ENCODE assay signal across 11 mouse cellular contexts in the genomic region with DNA sequence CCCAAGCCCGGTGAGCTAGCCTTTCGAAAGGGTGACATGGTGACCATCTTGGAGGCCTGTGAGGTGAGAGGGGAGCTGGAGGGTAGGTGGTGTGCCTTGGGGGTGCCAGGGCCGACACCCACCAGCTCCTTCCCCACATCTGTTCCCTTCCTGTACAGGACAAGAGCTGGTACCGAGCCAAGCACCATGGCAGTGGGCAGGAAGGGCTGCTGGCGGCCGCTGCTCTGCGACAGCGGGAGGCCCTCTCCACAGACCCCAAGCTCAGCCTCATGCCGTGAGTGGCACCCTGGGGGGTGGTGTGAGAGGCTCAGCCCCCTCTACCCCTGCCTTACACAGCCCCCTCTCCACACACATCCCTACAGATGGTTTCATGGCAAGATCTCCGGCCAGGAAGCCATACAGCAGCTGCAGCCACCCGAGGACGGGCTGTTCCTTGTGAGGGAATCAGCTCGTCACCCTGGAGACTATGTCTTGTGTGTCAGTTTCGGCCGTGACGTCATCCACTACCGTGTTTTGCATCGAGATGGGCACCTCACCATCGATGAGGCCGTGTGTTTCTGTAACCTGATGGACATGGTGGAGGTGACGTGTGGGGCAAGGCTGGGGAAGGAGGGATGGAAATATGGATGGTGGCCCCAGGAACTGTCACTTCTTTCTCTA. TPM values are rescaled to one million over a fixed set of nuclear protein-coding genes. Genes with fewer than 3 reads are reported as not detected.
DNase-seq lines count a peak whose midpoint lies in the region; ATAC-seq and TF ChIP-seq lines count a peak whose summit lies in the region.
"Had no signal": no experiment of that assay in that cellular context is flagged by ENCODE, and none has a peak within 500 bp of the region (broad histone marks: within the 10 kb centered on the region; RNA-seq: fewer than 3 reads in every experiment).

No protein-coding gene starts in this region.

- 48% methylated on average over 21 of the region's 21 CpGs for WGBS in midbrain, embryonic 10.5 days
- 43% methylated on average over 21 of the region's 21 CpGs for WGBS in midbrain, embryonic 15.5 days
- WGBS in forebrain, embryonic 14.5 days: 35% methylated on average over 21 of the region's 21 CpGs
- WGBS in limb, embryonic 14.5 days: 40% methylated on average over 21 of the region's 21 CpGs
- 33% methylated on average over 21 of the region's 21 CpGs for WGBS in heart, adult 2 months

- no peaks in the 10 kb centered on the region for H3K79me2 ChIP-seq in heart, adult 2 months (replicated peaks; ENCODE audit: control insufficient read depth, insufficient read depth, low read length)

- no peak for DNase-seq in midbrain, embryonic 10.5 days (ENCODE audit: low spot score)
- peak; percentile 22 for DNase-seq in forebrain, embryonic 14.5 days (ENCODE audit: low spot score)
- no peak for DNase-seq in limb, embryonic 14.5 days (ENCODE audit: low spot score)
- no peak for DNase-seq in urinary bladder, postnatal 36 days (ENCODE audit: low spot score in 2 of 2)
- DNase-seq in heart, adult 2 months: no peak
- DNase-seq in heart, adult 18-20 months: no peak
- DNase-seq: right cerebral cortex, postnatal 4 days had no signal

- no peak overlapping the region for H3K4me2 ChIP-seq in midbrain, embryonic 15.5 days
- no peak overlapping the region for H3K4me2 ChIP-seq in forebrain, embryonic 14.5 days (ENCODE audit: low read length)
- H3K4me2 ChIP-seq in limb, embryonic 14.5 days (replicated peaks; ENCODE audit: low read depth, low read length, severe bottlenecking): no peak overlapping the region
- H3K4me2 ChIP-seq: liver, embryonic 15.5 days had no signal

- 0 out of 2 replicates have a peak overlapping the region, but pooled peaks have one; percentile 10 for H3K27ac ChIP-seq in midbrain, embryonic 10.5 days (replicated peaks)
- no peak overlapping the region for H3K27ac ChIP-seq in midbrain, embryonic 15.5 days
- no peak overlapping the region for H3K27ac ChIP-seq in forebrain, embryonic 14.5 days (ENCODE audit: low read depth, low read length)
- H3K27ac ChIP-seq in limb, embryonic 14.5 days (replicated peaks; ENCODE audit: low read depth, low read length): no peak overlapping the region
- no peak overlapping the region for H3K27ac ChIP-seq in heart, adult 2 months
- H3K27ac ChIP-seq: heart, embryonic 10.5 days; liver, embryonic 15.5 days had no signal

- H3K27me3 ChIP-seq in midbrain, embryonic 10.5 days (ENCODE audit: low read depth, poor library complexity, severe bottlenecking): peaks cover 69% of the 10 kb centered on the region
- H3K27me3 ChIP-seq in midbrain, embryonic 15.5 days (replicated peaks): peaks cover 31% of the 10 kb centered on the region
- H3K27me3 ChIP-seq in forebrain, embryonic 14.5 days (replicated peaks; ENCODE audit: control insufficient read depth, insufficient read depth, low read length): peaks cover 26% of the 10 kb centered on the region
- H3K27me3 ChIP-seq in limb, embryonic 14.5 days (ENCODE audit: control insufficient read depth, insufficient read depth, low read length): peaks cover 45% of the 10 kb centered on the region
- peaks cover 11% of the 10 kb centered on the region; the same call in 1 of the 2 replicates for H3K27me3 ChIP-seq in heart, adult 2 months (ENCODE audit: control insufficient read depth, insufficient read depth, low read length)

- intact Hi-C loops in heart, adult 2 months (cut with DNase I): no loop called here

- H3K9me3 ChIP-seq in midbrain, embryonic 10.5 days (replicated peaks): peaks cover 7% of the 10 kb centered on the region; the same call in 1 of the 2 replicates
- no peaks in the 10 kb centered on the region for H3K9me3 ChIP-seq in midbrain, embryonic 15.5 days
- 0 out of 2 replicates have a peak, but pooled peaks cover 3% of the 10 kb centered on the region for H3K9me3 ChIP-seq in forebrain, embryonic 14.5 days (replicated peaks; ENCODE audit: control insufficient read depth, low read length)
- 0 out of 2 replicates have a peak, but pooled peaks cover 5% of the 10 kb centered on the region for H3K9me3 ChIP-seq in limb, embryonic 14.5 days (ENCODE audit: control insufficient read depth, low read length)
- H3K9me3 ChIP-seq: heart, embryonic 10.5 days; liver, embryonic 15.5 days had no signal

- no peak for ATAC-seq in midbrain, embryonic 15.5 days (replicated peaks)
- no peak for ATAC-seq in forebrain, embryonic 14.5 days
- ATAC-seq in limb, embryonic 14.5 days (ENCODE audit: low FRiP score, low read depth): 0 out of 2 replicates have a peak, but pooled peaks have one; percentile 23
- ATAC-seq: intestine, postnatal 0 days had no signal

- TF ChIP-seq CTCF in heart, adult 2 months (IDR thresholded peaks at IDR 0.05): no peak

- no peak for TF ChIP-seq POLR2A in limb, embryonic 14.5 days (IDR thresholded peaks at IDR 0.05; ENCODE audit: borderline replicate concordance, extremely low read depth, insufficient read depth, insufficient read length)
- TF ChIP-seq POLR2A in heart, adult 2 months (IDR thresholded peaks at IDR 0.05; ENCODE audit: insufficient read depth, low read depth, low read length): no peak

- no peak for TF ChIP-seq EP300 in heart, adult 2 months (IDR thresholded peaks at IDR 0.05; ENCODE audit: insufficient read depth, low read depth, low read length)

- H3K4me1 ChIP-seq in midbrain, embryonic 10.5 days: peaks cover 33% of the 10 kb centered on the region
- peaks cover 24% of the 10 kb centered on the region for H3K4me1 ChIP-seq in midbrain, embryonic 15.5 days
- peaks cover 2% of the 10 kb centered on the region; the same call in 1 of the 2 replicates for H3K4me1 ChIP-seq in forebrain, embryonic 14.5 days (ENCODE audit: control insufficient read depth, insufficient read depth, low read length)
- H3K4me1 ChIP-seq in limb, embryonic 14.5 days (ENCODE audit: control insufficient read depth, insufficient read depth, low read length): no peaks in the 10 kb centered on the region; the same call in 1 of the 2 replicates
- no peaks in the 10 kb centered on the region for H3K4me1 ChIP-seq in heart, adult 2 months (ENCODE audit: control insufficient read depth, insufficient read depth, low read length)

- peak overlapping the region; percentile 16; the same call in 1 of the 2 replicates for H3K4me3 ChIP-seq in midbrain, embryonic 10.5 days
- H3K4me3 ChIP-seq in midbrain, embryonic 15.5 days: no peak overlapping the region
- no peak overlapping the region for H3K4me3 ChIP-seq in forebrain, embryonic 14.5 days (ENCODE audit: low read depth, low read length)
- H3K4me3 ChIP-seq in limb, embryonic 14.5 days (replicated peaks; ENCODE audit: low read length): no peak overlapping the region
- no peak overlapping the region for H3K4me3 ChIP-seq in heart, adult 2 months
- H3K4me3 ChIP-seq: heart, embryonic 10.5 days; liver, embryonic 15.5 days had no signal

- H3K36me3 ChIP-seq in midbrain, embryonic 10.5 days: peaks cover 41% of the 10 kb centered on the region
- H3K36me3 ChIP-seq in midbrain, embryonic 15.5 days (replicated peaks): no peaks in the 10 kb centered on the region; the same call in 1 of the 2 replicates
- peaks cover 23% of the 10 kb centered on the region for H3K36me3 ChIP-seq in forebrain, embryonic 14.5 days (ENCODE audit: control insufficient read depth, insufficient read depth, low read length)
- H3K36me3 ChIP-seq in limb, embryonic 14.5 days (ENCODE audit: control insufficient read depth, insufficient read depth, low read length): peaks cover 28% of the 10 kb centered on the region
- no peaks in the 10 kb centered on the region for H3K36me3 ChIP-seq in heart, adult 2 months (ENCODE audit: control insufficient read depth, insufficient read depth, low read length)

- H3K9ac ChIP-seq in midbrain, embryonic 15.5 days: no peak overlapping the region
- no peak overlapping the region for H3K9ac ChIP-seq in forebrain, embryonic 14.5 days (ENCODE audit: low read length)
- H3K9ac ChIP-seq in limb, embryonic 14.5 days (ENCODE audit: low read depth, low read length, severe bottlenecking): no peak overlapping the region
- H3K9ac ChIP-seq in heart, adult 2 months (ENCODE audit: low read depth, low read length): no peak overlapping the region
- H3K9ac ChIP-seq: liver, embryonic 15.5 days had no signal

RNA-seq across cellular contexts. Expression of gene Matk, which starts 6.6 kb away (rescaled TPM):
- polyA plus RNA-seq in midbrain, embryonic 10.5 days (2016; fragmentation: Nextera tagmentation; extraction: Ambion mirVana): 3.7 and 4.2 TPM in 2 replicates
- 37.2 and 40.1 TPM in 2 replicates for polyA plus RNA-seq in midbrain, embryonic 15.5 days (2015; fragmentation: Nextera tagmentation; extraction: Ambion mirVana)
- polyA plus RNA-seq in forebrain, embryonic 14.5 days (2014; fragmentation: Nextera tagmentation; extraction: Ambion mirVana): 12.3 and 17.4 TPM in 2 replicates
- polyA plus RNA-seq in limb, embryonic 14.5 days (2012; rRNA removed): 9.9 and 10.6 TPM in 2 replicates
- 5.9 and 6.8 TPM in 2 replicates for polyA plus RNA-seq in limb, embryonic 14.5 days (2014; fragmentation: Nextera tagmentation; extraction: Ambion mirVana)
- under 1 TPM; 0.48 to 0.86 TPM for total RNA-seq in heart, adult 2 months (2021)
- 0.97 and 1.5 TPM in 2 replicates for polyA plus RNA-seq in heart, adult 2 months (2012; rRNA removed)
- total RNA-seq in heart, adult 18-20 months (2021): under 1 TPM; 0.42 to 0.87 TPM

RNA-seq across cellular contexts. Expression of gene Mrpl54, which starts 7.4 kb away (rescaled TPM):
- polyA plus RNA-seq in midbrain, embryonic 10.5 days (2016; fragmentation: Nextera tagmentation; extraction: Ambion mirVana): 229 and 258 TPM in 2 replicates
- polyA plus RNA-seq in midbrain, embryonic 15.5 days (2015; fragmentation: Nextera tagmentation; extraction: Ambion mirVana): 124 and 126 TPM in 2 replicates
- polyA plus RNA-seq in forebrain, embryonic 14.5 days (2014; fragmentation: Nextera tagmentation; extraction: Ambion mirVana): 107 and 136 TPM in 2 replicates
- 93.0 and 124 TPM in 2 replicates for polyA plus RNA-seq in limb, embryonic 14.5 days (2012; rRNA removed)
- 200 and 202 TPM in 2 replicates for polyA plus RNA-seq in limb, embryonic 14.5 days (2014; fragmentation: Nextera tagmentation; extraction: Ambion mirVana)
- 100 to 1,000 TPM in 1 of 2 experiments, 10 to 100 TPM in 1; 85.7 to 101 TPM for total RNA-seq in heart, adult 2 months (2021)
- 66.7 and 93.2 TPM in 2 replicates for polyA plus RNA-seq in heart, adult 2 months (2012; rRNA removed)
- total RNA-seq in heart, adult 18-20 months (2021): 10 to 100 TPM; 85.7 to 89.6 TPM

RNA-seq across cellular contexts. Expression of gene Apba3, which starts 7.4 kb away (rescaled TPM):
- polyA plus RNA-seq in midbrain, embryonic 10.5 days (2016; fragmentation: Nextera tagmentation; extraction: Ambion mirVana): 50.5 and 55.5 TPM in 2 replicates
- polyA plus RNA-seq in midbrain, embryonic 15.5 days (2015; fragmentation: Nextera tagmentation; extraction: Ambion mirVana): 36.4 and 38.5 TPM in 2 replicates
- polyA plus RNA-seq in forebrain, embryonic 14.5 days (2014; fragmentation: Nextera tagmentation; extraction: Ambion mirVana): 30.5 and 36.8 TPM in 2 replicates
- 77.9 and 102 TPM in 2 replicates for polyA plus RNA-seq in limb, embryonic 14.5 days (2012; rRNA removed)
- 58.2 and 59.2 TPM in 2 replicates for polyA plus RNA-seq in limb, embryonic 14.5 days (2014; fragmentation: Nextera tagmentation; extraction: Ambion mirVana)
- 100 to 1,000 TPM; 111 to 123 TPM for total RNA-seq in heart, adult 2 months (2021)
- polyA plus RNA-seq in heart, adult 2 months (2012; rRNA removed): 151 TPM in 2 replicates
- 100 to 1,000 TPM in 1 of 2 experiments, 10 to 100 TPM in 1; 85.9 to 110 TPM for total RNA-seq in heart, adult 18-20 months (2021)

RNA-seq across cellular contexts. Expression of gene Zfr2, which starts 26.4 kb away (rescaled TPM):
- 3.5 and 6.3 TPM in 2 replicates for polyA plus RNA-seq in midbrain, embryonic 10.5 days (2016; fragmentation: Nextera tagmentation; extraction: Ambion mirVana)
- 35.4 and 37.2 TPM in 2 replicates for polyA plus RNA-seq in midbrain, embryonic 15.5 days (2015; fragmentation: Nextera tagmentation; extraction: Ambion mirVana)
- polyA plus RNA-seq in forebrain, embryonic 14.5 days (2014; fragmentation: Nextera tagmentation; extraction: Ambion mirVana): 7.5 and 13.4 TPM in 2 replicates
- polyA plus RNA-seq in limb, embryonic 14.5 days (2012; rRNA removed): 39.7 and 44.7 TPM in 2 replicates
- polyA plus RNA-seq in limb, embryonic 14.5 days (2014; fragmentation: Nextera tagmentation; extraction: Ambion mirVana): 9.7 and 10.5 TPM in 2 replicates
- total RNA-seq in heart, adult 2 months (2021): 1 to 10 TPM; 1.8 to 2.0 TPM
- polyA plus RNA-seq in heart, adult 2 months (2012; rRNA removed): 5.0 and 6.3 TPM in 2 replicates
- 1 to 10 TPM; 2.3 to 2.5 TPM for total RNA-seq in heart, adult 18-20 months (2021)

RNA-seq across cellular contexts. Expression of gene Atcay, which starts 28.7 kb away (rescaled TPM):
- 8.7 and 17.1 TPM in 2 replicates for polyA plus RNA-seq in midbrain, embryonic 10.5 days (2016; fragmentation: Nextera tagmentation; extraction: Ambion mirVana)
- 95.3 and 96.7 TPM in 2 replicates for polyA plus RNA-seq in midbrain, embryonic 15.5 days (2015; fragmentation: Nextera tagmentation; extraction: Ambion mirVana)
- polyA plus RNA-seq in forebrain, embryonic 14.5 days (2014; fragmentation: Nextera tagmentation; extraction: Ambion mirVana): 56.6 and 78.4 TPM in 2 replicates
- 0.67 and 0.74 TPM in 2 replicates for polyA plus RNA-seq in limb, embryonic 14.5 days (2012; rRNA removed)
- 0.25 TPM in 1 of 2 replicates, not detected in the other for polyA plus RNA-seq in limb, embryonic 14.5 days (2014; fragmentation: Nextera tagmentation; extraction: Ambion mirVana)
- total RNA-seq in heart, adult 2 months (2021): under 1 TPM in 1 of 2 experiments, not detected in 1; 0.09 TPM
- 0.14 and 0.20 TPM in 2 replicates for polyA plus RNA-seq in heart, adult 2 months (2012; rRNA removed)
- not detected for total RNA-seq in heart, adult 18-20 months (2021)
- polyA plus RNA-seq: liver, embryonic 15.5 days had no signal
